Mouse (Mus musculus): ENCODE data around the gene Pcgf3. TPM values are rescaled to one million over a fixed set of nuclear protein-coding genes. Genes with fewer than 3 reads are reported as not detected.

Pcgf3 gene
- polyA plus RNA-seq, 1 experiment from 2014 or later: 12.6 TPM

GRCm38 (mm10) chr5:108522597-108522996, 61.6 kb downstream of the Pcgf3 start:
- 66% methylated on average over 3 of the region's 3 CpGs for WGBS (ENCODE audit: insufficient replicate concordance)
- Histone ChIP-seq H3K4me3 (no peak overlapping the region), H3K27ac (no peak overlapping the region), H3K27me3 (replicated peaks) (0 out of 2 replicates have a peak, but pooled peaks cover 8% of the 10 kb centered on the region), H3K4me2 (no peak overlapping the region), H3K4me1 (no peaks in the 10 kb centered on the region), H3K9ac (no peak overlapping the region), H3K36me3 (no peaks in the 10 kb centered on the region), H3K9me3 (replicated peaks) (no peaks in the 10 kb centered on the region)
- ATAC-seq: no peak

GRCm38 (mm10) chr5:108534188-108534587, 73.2 kb downstream of the Pcgf3 start:
- no peak for ATAC-seq
- peaks cover 5% of the 10 kb centered on the region; the same call in 1 of the 2 replicates for H3K9me3 ChIP-seq (replicated peaks)
- no peaks in the 10 kb centered on the region for H3K4me1 ChIP-seq
- no peak overlapping the region for H3K4me3 ChIP-seq
- no peak overlapping the region for H3K27ac ChIP-seq
- no peaks in the 10 kb centered on the region for H3K36me3 ChIP-seq
- H3K27me3 ChIP-seq (replicated peaks): no peaks in the 10 kb centered on the region
- no peak overlapping the region for H3K9ac ChIP-seq
- 71% methylated on average over 2 of the region's 2 CpGs for WGBS (ENCODE audit: insufficient replicate concordance)
- no peak overlapping the region for H3K4me2 ChIP-seq

- Histone ChIP-seq H3K9ac (no peak overlapping the region), H3K36me3 (no peaks in the 10 kb centered on the region), H3K9me3 (replicated peaks) (no peaks in the 10 kb centered on the region), H3K4me1 (no peaks in the 10 kb centered on the region), H3K27me3 (replicated peaks) (peaks cover 39% of the 10 kb centered on the region), H3K27ac (no peak overlapping the region), H3K4me2 (no peak overlapping the region), H3K4me3 (no peak overlapping the region)
- 42% methylated on average over 7 of the region's 7 CpGs for WGBS (ENCODE audit: insufficient replicate concordance)
- no peak for ATAC-seq
These were observed 82.7 kb downstream of the Pcgf3 start for GRCm38 (mm10) chr5:108543516-108544291.

GRCm38 (mm10) chr5:108547636-108548035, 86.6 kb downstream of the Pcgf3 start:
- Histone ChIP-seq H3K9ac (no peak overlapping the region), H3K4me1 (0 out of 2 replicates have a peak, but pooled peaks cover 5% of the 10 kb centered on the region), H3K9me3 (replicated peaks) (no peaks in the 10 kb centered on the region), H3K4me2 (no peak overlapping the region), H3K27ac (no peak overlapping the region), H3K36me3 (no peaks in the 10 kb centered on the region), H3K27me3 (replicated peaks) (peaks cover 79% of the 10 kb centered on the region), H3K4me3 (no peak overlapping the region)
- no peak for ATAC-seq
- 82% methylated on average over 5 of the region's 5 CpGs for WGBS (ENCODE audit: insufficient replicate concordance)

GRCm38 (mm10) chr5:108549137-108549488, 88.1 kb downstream of the Pcgf3 start:
- Histone ChIP-seq H3K4me2 (peak overlapping the region; percentile 50; the same call in 1 of the 2 replicates), H3K4me1 (0 out of 2 replicates have a peak, but pooled peaks cover 5% of the 10 kb centered on the region), H3K27ac (no peak overlapping the region), H3K27me3 (replicated peaks) (peaks cover 89% of the 10 kb centered on the region), H3K9me3 (replicated peaks) (no peaks in the 10 kb centered on the region), H3K9ac (no peak overlapping the region), H3K36me3 (no peaks in the 10 kb centered on the region), H3K4me3 (no peak overlapping the region)
- WGBS (ENCODE audit: insufficient replicate concordance): 11% methylated on average over 7 of the region's 7 CpGs
- ATAC-seq: no peak

GRCm38 (mm10) chr5:108549489-108550206, 88.6 kb downstream of the Pcgf3 start, which contains the start of gene Cplx1:
Gene Cplx1, minus strand, starts transcription at chr5:108550024.
- Histone ChIP-seq H3K4me1 (0 out of 2 replicates have a peak, but pooled peaks cover 5% of the 10 kb centered on the region), H3K27ac (no peak within 1 kb of the TSS), H3K4me2 (peak within 1 kb of the TSS; percentile 50), H3K27me3 (replicated peaks) (peaks cover 94% of the 10 kb centered on the region), H3K36me3 (no peaks in the 10 kb centered on the region), H3K9me3 (replicated peaks) (no peaks in the 10 kb centered on the region), H3K9ac (no peak within 1 kb of the TSS), H3K4me3 (peak within 1 kb of the TSS; percentile 14)
- WGBS (ENCODE audit: insufficient replicate concordance): 2% methylated on average over 51 of the region's 56 CpGs
- no peak for ATAC-seq

- no peaks in the 10 kb centered on the region for H3K36me3 ChIP-seq
- no peak overlapping the region for H3K27ac ChIP-seq
- no peak overlapping the region for H3K9ac ChIP-seq
- H3K4me2 ChIP-seq: peak overlapping the region; percentile 50
- H3K4me1 ChIP-seq: 0 out of 2 replicates have a peak, but pooled peaks cover 5% of the 10 kb centered on the region
- peak overlapping the region; percentile 14 for H3K4me3 ChIP-seq
- ATAC-seq: no peak
- H3K9me3 ChIP-seq (replicated peaks): no peaks in the 10 kb centered on the region
- H3K27me3 ChIP-seq (replicated peaks): peaks cover 96% of the 10 kb centered on the region
- 8% methylated on average over 16 of the region's 16 CpGs for WGBS (ENCODE audit: insufficient replicate concordance)
These were observed 89.2 kb downstream of the Pcgf3 start for GRCm38 (mm10) chr5:108550207-108550594.

- no peak overlapping the region for H3K27ac ChIP-seq
- 50% methylated on average over 1 of the region's 1 CpGs for WGBS (ENCODE audit: insufficient replicate concordance)
These were observed 93.0 kb downstream of the Pcgf3 start for GRCm38 (mm10) chr5:108554041-108554440.

More at GRCm38 (mm10) chr5:108554041-108554440, 93.0 kb downstream of the Pcgf3 start:
- peaks cover 73% of the 10 kb centered on the region for H3K27me3 ChIP-seq (replicated peaks)
- ATAC-seq: no peak
- no peak overlapping the region for H3K4me3 ChIP-seq
- 0 out of 2 replicates have a peak, but pooled peaks cover 5% of the 10 kb centered on the region for H3K4me1 ChIP-seq
- H3K36me3 ChIP-seq: no peaks in the 10 kb centered on the region
- H3K9ac ChIP-seq: no peak overlapping the region
- H3K9me3 ChIP-seq (replicated peaks): no peaks in the 10 kb centered on the region
- H3K4me2 ChIP-seq: no peak overlapping the region

Other genes starting within 250 kb of the Pcgf3 start
- gene Dr1, start 192.3 kb upstream of the Pcgf3 start, polyA plus RNA-seq (2016; fragmentation: Nextera tagmentation; extraction: Ambion mirVana): 39.6 and 39.7 TPM in 2 replicates
- 5.6 and 6.0 TPM in 2 replicates for gene Pigg, start 148.6 kb upstream of the Pcgf3 start, polyA plus RNA-seq (2016; fragmentation: Nextera tagmentation; extraction: Ambion mirVana)
- gene Gm42517, start 93.3 kb upstream of the Pcgf3 start, polyA plus RNA-seq (2016; fragmentation: Nextera tagmentation; extraction: Ambion mirVana): 0.07 TPM in 1 of 2 replicates, not detected in the other
- 0.17 and 0.24 TPM in 2 replicates for gene Pde6b, start 72.8 kb upstream of the Pcgf3 start, polyA plus RNA-seq (2016; fragmentation: Nextera tagmentation; extraction: Ambion mirVana)
- 355 and 360 TPM in 2 replicates for gene Atp5k, start 26.8 kb upstream of the Pcgf3 start, polyA plus RNA-seq (2016; fragmentation: Nextera tagmentation; extraction: Ambion mirVana)
- gene Mfsd7a, start 12.3 kb upstream of the Pcgf3 start, polyA plus RNA-seq (2016; fragmentation: Nextera tagmentation; extraction: Ambion mirVana): 0.15 TPM in 1 of 2 replicates, not detected in the other
- 0.07 TPM in 1 of 2 replicates, not detected in the other for gene Cplx1, start 88.8 kb downstream of the Pcgf3 start, polyA plus RNA-seq (2016; fragmentation: Nextera tagmentation; extraction: Ambion mirVana)
- gene Gak, start 168.5 kb downstream of the Pcgf3 start, polyA plus RNA-seq (2016; fragmentation: Nextera tagmentation; extraction: Ambion mirVana): 42.1 and 42.8 TPM in 2 replicates
- gene Tmem175, start 168.5 kb downstream of the Pcgf3 start, polyA plus RNA-seq (2016; fragmentation: Nextera tagmentation; extraction: Ambion mirVana): 16.1 and 17.8 TPM in 2 replicates
- 5.9 TPM in 2 replicates for gene Idua, start 199.1 kb downstream of the Pcgf3 start, polyA plus RNA-seq (2016; fragmentation: Nextera tagmentation; extraction: Ambion mirVana)
- 6.2 and 7.1 TPM in 2 replicates for gene Dgkq, start 208.4 kb downstream of the Pcgf3 start, polyA plus RNA-seq (2016; fragmentation: Nextera tagmentation; extraction: Ambion mirVana)
- 12.7 and 12.9 TPM in 2 replicates for gene Slc26a1, start 214.3 kb downstream of the Pcgf3 start, polyA plus RNA-seq (2016; fragmentation: Nextera tagmentation; extraction: Ambion mirVana)
- 18.0 and 18.6 TPM in 2 replicates for gene Fgfrl1, start 231.2 kb downstream of the Pcgf3 start, polyA plus RNA-seq (2016; fragmentation: Nextera tagmentation; extraction: Ambion mirVana)